Mouse (Mus musculus) MEL (cell line): ENCODE data around the gene Gm20388. TPM values are rescaled to one million over a fixed set of nuclear protein-coding genes. Genes with fewer than 3 reads are reported as not detected.

Experiments
- DNase-seq: peaks from one replicate; pipeline ENCODE4 v3.0.0; 2011; ENCODE audit warnings: low read depth, low spot score
- H3K27ac ChIP-seq: 2 replicates; pipeline ENCODE4 v1.5.1; 2012; ENCODE audit warnings: low read depth, mild to moderate bottlenecking, control low read depth, low read length, moderate library complexity; ENCODE audit not compliant: control insufficient read depth
- H3K27me3 ChIP-seq, 2 experiments: fragments of 150-350 bp in 1 of 2; sonication (generic) in 1 of 2; 2 replicates each; pipeline ENCODE4 v1.6.1; 2012; ENCODE audit warnings: low read length in 2 of 2, mild to moderate bottlenecking in 2 of 2, improper control_type of control experiment in 1 of 2, moderate library complexity in 1 of 2; ENCODE audit not compliant: insufficient read depth in 2 of 2, control insufficient read depth in 1 of 2
- H3K36me3 ChIP-seq, 2 experiments: 2 replicates each; pipeline ENCODE4 v1.6.1; 2012 to 2014; ENCODE audit warnings: low read length in 2 of 2, improper control_type of control experiment in 1 of 2, inconsistent platforms in 1 of 2, mild to moderate bottlenecking in 1 of 2; ENCODE audit not compliant: insufficient read depth in 2 of 2, control insufficient read depth in 1 of 2
- H3K4me1 ChIP-seq, 2 experiments: fragments of 150-350 bp in 1 of 2; sonication (generic) in 1 of 2; 2 replicates each; pipeline ENCODE4 v1.6.1; 2012; ENCODE audit warnings: low read length in 2 of 2, improper control_type of control experiment in 1 of 2, mild to moderate bottlenecking in 1 of 2; ENCODE audit not compliant: insufficient read depth in 2 of 2, control insufficient read depth in 1 of 2
- H3K4me3 ChIP-seq, 2 experiments: fragments of 150-350 bp in 1 of 2; sonication (generic) in 1 of 2; 2 replicates each; pipeline ENCODE4 v1.5.1; 2012; ENCODE audit warnings: low read depth in 2 of 2, low read length in 2 of 2, mild to moderate bottlenecking in 2 of 2, moderate library complexity in 2 of 2, control low read depth in 1 of 2, improper control_type of control experiment in 1 of 2; ENCODE audit not compliant: control insufficient read depth in 1 of 2, insufficient read depth in 1 of 2
- H3K79me2 ChIP-seq: 2 replicates; pipeline ENCODE4 v1.6.1; 2012; ENCODE audit warnings: mild to moderate bottlenecking, low read length, moderate library complexity; ENCODE audit not compliant: control insufficient read depth, poor library complexity, insufficient read depth
- H3K9ac ChIP-seq: 2 replicates; pipeline ENCODE4 v1.6.1; 2012; ENCODE audit warnings: low read depth, mild to moderate bottlenecking, control low read depth, low read length, moderate library complexity; ENCODE audit not compliant: control insufficient read depth, poor library complexity, severe bottlenecking
- H3K9me3 ChIP-seq: fragments of 150-350 bp; sonication (generic); replicated peaks from 2 replicates; pipeline ENCODE4 v1.6.1; 2012; ENCODE audit warnings: mild to moderate bottlenecking, low read length, improper control_type of control experiment, moderate library complexity; ENCODE audit not compliant: insufficient read depth
- BHLHE40 ChIP-seq: IDR thresholded peaks from 2 replicates; pipeline ENCODE4 v1.6.1; 2012; ENCODE audit warnings: low read depth, mild to moderate bottlenecking, inconsistent platforms, low read length, improper control_type of control experiment, borderline replicate concordance
- CHD1 ChIP-seq: IDR thresholded peaks from 2 replicates; pipeline ENCODE4 v1.6.1; 2012; ENCODE audit warnings: low read depth, mild to moderate bottlenecking, inconsistent platforms, low read length, improper control_type of control experiment
- CTCF ChIP-seq, 3 experiments: IDR thresholded peaks in 2 of 3; conservative IDR thresholded peaks in 1 of 3; 2 replicates each; pipeline ENCODE4 v1.5.1; 2011 to 2012; ENCODE audit warnings: low read length in 3 of 3, low read depth in 2 of 3, mild to moderate bottlenecking in 2 of 3, improper control_type of control experiment in 1 of 3, inconsistent platforms in 1 of 3, mixed read lengths in 1 of 3, moderate library complexity in 1 of 3; ENCODE audit not compliant: control insufficient read depth in 1 of 3, insufficient read depth in 1 of 3, poor library complexity in 1 of 3, severe bottlenecking in 1 of 3
- E2F4 ChIP-seq: IDR thresholded peaks from 2 replicates; pipeline ENCODE4 v1.6.1; 2011; ENCODE audit warnings: low read depth, low read length, improper control_type of control experiment, borderline replicate concordance
- ELF1 ChIP-seq: IDR thresholded peaks from 2 replicates; pipeline ENCODE4 v1.6.1; 2014; ENCODE audit warnings: low read depth, mild to moderate bottlenecking, inconsistent platforms, low read length, improper control_type of control experiment, moderate library complexity
- EP300 ChIP-seq, 2 experiments: IDR thresholded peaks; 2 replicates each; pipeline ENCODE4 v1.6.1; 2011; ENCODE audit warnings: improper control_type of control experiment in 2 of 2, low read length in 2 of 2, low read depth in 1 of 2, mild to moderate bottlenecking in 1 of 2
- GABPA ChIP-seq: IDR thresholded peaks from 2 replicates; pipeline ENCODE4 v1.6.1; 2012; ENCODE audit warnings: low read depth, mild to moderate bottlenecking, inconsistent platforms, low read length, improper control_type of control experiment, moderate library complexity
- HCFC1 ChIP-seq: IDR thresholded peaks from 2 replicates; pipeline ENCODE4 v1.6.1; 2012; ENCODE audit warnings: low read depth, mild to moderate bottlenecking, inconsistent platforms, low read length, improper control_type of control experiment, moderate library complexity
- JUND ChIP-seq: IDR thresholded peaks from 2 replicates; pipeline ENCODE4 v1.6.1; 2011; ENCODE audit warnings: low read depth, mild to moderate bottlenecking, improper control_type of control experiment, low read length
- MAFK ChIP-seq: IDR thresholded peaks from 2 replicates; pipeline ENCODE4 v1.6.1; 2011; ENCODE audit warnings: low read depth, mild to moderate bottlenecking, low read length, improper control_type of control experiment, borderline replicate concordance
- MAX ChIP-seq: IDR thresholded peaks from 2 replicates; pipeline ENCODE4 v1.6.1; 2011; ENCODE audit warnings: low read length, improper control_type of control experiment
- MAZ ChIP-seq: IDR thresholded peaks from 2 replicates; pipeline ENCODE4 v1.6.1; 2012; ENCODE audit warnings: low read depth, mild to moderate bottlenecking, inconsistent platforms, low read length, improper control_type of control experiment
- MXI1 ChIP-seq: IDR thresholded peaks from 2 replicates; pipeline ENCODE4 v1.6.1; 2011; ENCODE audit warnings: mild to moderate bottlenecking, low read depth, low read length, improper control_type of control experiment
- NELFE ChIP-seq: IDR thresholded peaks from 2 replicates; pipeline ENCODE4 v1.6.1; 2011; ENCODE audit warnings: low read depth, low read length, improper control_type of control experiment
- NRF1 ChIP-seq: IDR thresholded peaks from 2 replicates; pipeline ENCODE4 v1.6.1; 2014; ENCODE audit warnings: low read depth, mild to moderate bottlenecking, inconsistent platforms, low read length, improper control_type of control experiment, moderate library complexity; ENCODE audit not compliant: poor library complexity, insufficient read depth, severe bottlenecking
- POLR2A ChIP-seq, 2 experiments: IDR thresholded peaks; 2 replicates each; pipeline ENCODE4 v1.6.1; 2011 to 2012; ENCODE audit warnings: low read length in 2 of 2, mild to moderate bottlenecking in 2 of 2, control low read depth in 1 of 2, improper control_type of control experiment in 1 of 2, low read depth in 1 of 2, moderate library complexity in 1 of 2; ENCODE audit not compliant: control insufficient read depth in 1 of 2, insufficient read depth in 1 of 2, poor library complexity in 1 of 2
- POLR2AphosphoS2 ChIP-seq: IDR thresholded peaks from 2 replicates; pipeline ENCODE4 v1.6.1; 2011; ENCODE audit warnings: low read length, improper control_type of control experiment
- POLR2AphosphoS5 ChIP-seq: IDR thresholded peaks from 2 replicates; pipeline ENCODE4 v1.6.1; 2012; ENCODE audit warnings: low read depth, borderline replicate concordance, mild to moderate bottlenecking, inconsistent platforms, low read length, moderate library complexity, mixed read lengths
- RCOR1 ChIP-seq: IDR thresholded peaks from 2 replicates; pipeline ENCODE4 v1.6.1; 2012; ENCODE audit warnings: low read depth, mild to moderate bottlenecking, inconsistent platforms, low read length, improper control_type of control experiment
- SIN3A ChIP-seq: IDR thresholded peaks from 2 replicates; pipeline ENCODE4 v1.6.1; 2012; ENCODE audit warnings: low read length, improper control_type of control experiment, inconsistent platforms
- SMC3 ChIP-seq: IDR thresholded peaks from 2 replicates; pipeline ENCODE4 v1.6.1; 2011; ENCODE audit warnings: low read depth, low read length, improper control_type of control experiment
- TAL1 ChIP-seq: IDR thresholded peaks from 2 replicates; pipeline ENCODE4 v1.6.1; 2012; ENCODE audit warnings: mild to moderate bottlenecking, inconsistent platforms, low read length, moderate library complexity, mixed read lengths
- TBP ChIP-seq: IDR thresholded peaks from 2 replicates; pipeline ENCODE4 v1.8.0; 2011; ENCODE audit warnings: low read depth, low read length, improper control_type of control experiment
- ZC3H11A ChIP-seq: IDR thresholded peaks from 2 replicates; pipeline ENCODE4 v1.6.1; 2012; ENCODE audit warnings: low read depth, mild to moderate bottlenecking, inconsistent platforms, low read length, improper control_type of control experiment
- ZKSCAN1 ChIP-seq: IDR thresholded peaks from 2 replicates; pipeline ENCODE4 v1.6.1; 2012; ENCODE audit warnings: low read depth, mild to moderate bottlenecking, inconsistent platforms, low read length, improper control_type of control experiment, moderate library complexity
- ZNF384 ChIP-seq: IDR thresholded peaks from 2 replicates; pipeline ENCODE4 v1.6.1; 2012; ENCODE audit warnings: low read depth, mild to moderate bottlenecking, inconsistent platforms, low read length, improper control_type of control experiment
- polyA plus RNA-seq, 2 experiments: library from polyadenylated mRNA; stranded (reverse) in 1 of 2; unstranded in 1 of 2; fragments of >175 nt in 1 of 2; fragments of >200 nt in 1 of 2; gene quantifications; 2 replicates each; pipeline versions ENCODE4 v1.2.1 to v1.2.4; 2012; ENCODE audit warnings: low replicate concordance in 2 of 2, low read depth in 1 of 2; ENCODE audit not compliant: insufficient read length in 2 of 2, insufficient read depth in 1 of 2, missing spikeins in 1 of 2
- total RNA-seq: library from RNA; depleted of rRNA; stranded (reverse); fragments of 300-350 nt; gene quantifications from 2 replicates; pipeline ENCODE4 v1.2.3, GENCODE M21; 2012

The Gm20388 gene
- total and polyA plus RNA-seq, 3 experiments, result 11.1 to 17.8 TPM; not detected in 1

DNA sequence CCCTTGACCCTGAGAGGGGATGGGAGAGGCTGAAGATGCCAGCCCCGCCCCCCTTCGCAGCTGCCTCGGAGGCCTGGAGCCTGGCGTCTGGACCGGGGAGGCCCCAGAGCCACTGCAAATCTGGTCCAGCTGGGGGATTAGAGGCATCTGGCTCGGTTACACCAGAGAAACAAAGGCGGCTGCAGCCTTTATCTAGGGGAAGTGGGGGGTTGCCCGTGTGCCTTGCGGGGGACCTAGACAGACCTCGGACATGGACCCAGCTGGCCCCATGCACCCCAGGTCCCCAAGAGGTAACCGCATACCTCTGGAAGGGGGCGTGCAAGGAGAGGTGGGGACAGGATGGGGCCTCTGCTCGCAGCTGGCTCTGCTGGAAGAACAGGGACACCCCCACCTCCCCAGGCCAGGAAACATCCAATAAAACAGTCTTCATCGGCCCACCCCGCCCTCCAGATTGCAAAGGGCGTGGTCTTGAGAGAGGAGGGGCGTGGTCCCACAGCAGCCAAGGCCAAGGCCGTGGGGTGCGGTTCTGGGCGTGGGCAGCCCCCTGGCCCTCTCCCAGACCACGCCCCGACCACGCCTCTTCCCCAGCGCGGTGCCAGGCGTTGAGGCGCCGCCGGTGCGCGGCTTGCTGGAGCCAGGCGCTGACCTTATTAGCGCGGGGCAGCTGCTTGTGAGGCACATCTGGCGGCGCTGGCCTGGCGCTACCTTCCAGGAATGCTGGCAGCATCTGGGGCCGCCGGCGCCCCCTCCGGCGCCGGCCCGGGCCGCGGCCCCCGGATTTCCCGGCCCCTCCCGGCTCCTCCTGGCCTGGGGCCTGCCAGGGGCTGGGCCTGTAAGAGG, 365.6 kb downstream of the Gm20388 start:
- Histone ChIP-seq H3K9ac (peak overlapping the region; percentile 71), H3K27ac (no peak overlapping the region; the same call in 1 of the 2 replicates), H3K27me3 (no peaks in the 10 kb centered on the region), H3K79me2 (no peaks in the 10 kb centered on the region), H3K36me3 (peaks cover 0 to 3% of the 10 kb centered on the region in 2 experiments; a peak in 1 of 4 replicates), H3K4me3 (peak overlapping the region; percentile 58 to 70), H3K4me1 (peaks cover 0 to 9% of the 10 kb centered on the region in 2 experiments; a peak in 2 of 4 replicates), H3K9me3 (no peaks in the 10 kb centered on the region)
- TF ChIP-seq RCOR1 (no peak), MAZ (peak; percentile 56; the same call in 1 of the 2 replicates), ZKSCAN1 (no peak), POLR2AphosphoS5 (no peak), TBP (peak; percentile 18; the same call in 1 of the 2 replicates), NELFE (peak; percentile 56), POLR2A (IDR thresholded peaks at IDR 0.05; ENCODE audit: control insufficient read depth in 1 of 2, insufficient read depth in 1 of 2, low read depth in 1 of 2, low read length in 2 of 2, poor library complexity in 1 of 2) (peak; percentile 55 to 74), NRF1 (no peak), HCFC1 (peak; percentile 3; the same call in 1 of the 2 replicates), ZC3H11A (no peak), BHLHE40 (no peak), GABPA (no peak), SIN3A (no peak), MXI1 (peak; percentile 27; the same call in 1 of the 2 replicates), CTCF (IDR thresholded peaks at IDR 0.05 in 2 of 3, conservative IDR thresholded peaks at IDR 0.05 in 1 of 3; ENCODE audit: control insufficient read depth in 1 of 3, insufficient read depth in 1 of 3, low read depth in 2 of 3, low read length in 3 of 3, poor library complexity in 1 of 3, severe bottlenecking in 1 of 3) (no peak), EP300 (IDR thresholded peaks at IDR 0.05; ENCODE audit: low read depth in 1 of 2, low read length in 2 of 2) (no peak)
- DNase-seq, result peak; percentile 96

DNA sequence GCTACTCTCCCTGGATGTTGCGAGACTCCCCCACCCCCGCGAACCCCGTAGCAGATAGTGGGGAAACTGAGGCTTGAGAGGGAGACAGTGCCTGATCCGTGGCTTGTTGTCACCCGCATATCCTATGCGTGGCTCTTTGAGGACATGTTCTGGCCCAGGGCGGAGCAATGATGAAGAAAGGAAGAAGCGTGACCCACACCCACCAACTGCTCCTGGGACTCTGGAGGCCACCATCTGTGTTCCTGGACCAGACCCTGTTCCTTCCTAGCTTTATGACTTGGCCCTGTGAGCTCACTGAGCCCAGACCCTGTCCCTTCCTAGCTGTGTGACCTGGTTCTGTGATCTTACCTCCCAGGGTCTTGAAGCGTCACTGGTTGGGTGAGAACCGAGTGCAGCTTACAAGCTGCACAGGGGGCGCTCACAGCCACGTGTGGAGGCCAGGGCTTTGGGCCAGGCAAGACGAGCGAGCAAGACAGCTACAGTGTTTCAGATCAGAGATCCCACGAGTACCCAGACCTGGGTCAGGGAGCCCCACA, 366.3 kb downstream of the Gm20388 start:
- Histone ChIP-seq H3K4me1 (peaks cover 0 to 9% of the 10 kb centered on the region in 2 experiments; a peak in 2 of 4 replicates), H3K27me3 (no peaks in the 10 kb centered on the region), H3K9ac (peak overlapping the region; percentile 71), H3K36me3 (peaks cover 0 to 3% of the 10 kb centered on the region in 2 experiments; a peak in 1 of 4 replicates), H3K79me2 (no peaks in the 10 kb centered on the region), H3K9me3 (no peaks in the 10 kb centered on the region), H3K4me3 (peak overlapping the region; percentile 58 to 70), H3K27ac (peak overlapping the region; percentile 36)
- DNase-seq, result peak; percentile 88
- TF ChIP-seq MAX, result peak; percentile 91
- TF ChIP-seq HCFC1, result peak; percentile 41
- TF ChIP-seq SMC3, result 0 out of 2 replicates have a peak, but pooled peaks have one; percentile 26
- TF ChIP-seq E2F4, result no peak
- no peak for TF ChIP-seq MAFK
- TF ChIP-seq TBP, result 0 out of 2 replicates have a peak, but pooled peaks have one; percentile 10
- TF ChIP-seq TAL1, result no peak
- TF ChIP-seq JUND, result no peak
- no peak for TF ChIP-seq POLR2AphosphoS5
- 0 out of 4 replicates have a peak, but pooled peaks of 1 of the 2 experiments have one; percentile 10 for TF ChIP-seq EP300 (IDR thresholded peaks at IDR 0.05; ENCODE audit: low read depth in 1 of 2, low read length in 2 of 2)
- TF ChIP-seq SIN3A, result no peak; the same call in 1 of the 2 replicates
- TF ChIP-seq CHD1, result no peak
- 0 out of 2 replicates have a peak, but pooled peaks have one; percentile 23 for TF ChIP-seq ELF1
- TF ChIP-seq NRF1, result no peak
- no peak for TF ChIP-seq MAZ
- no peak for TF ChIP-seq POLR2AphosphoS2
- TF ChIP-seq MXI1, result peak; percentile 95
- peak in 2 of 3 experiments; percentile 68 to 70; a peak in 5 of 6 replicates for TF ChIP-seq CTCF (IDR thresholded peaks at IDR 0.05 in 2 of 3, conservative IDR thresholded peaks at IDR 0.05 in 1 of 3; ENCODE audit: control insufficient read depth in 1 of 3, insufficient read depth in 1 of 3, low read depth in 2 of 3, low read length in 3 of 3, poor library complexity in 1 of 3, severe bottlenecking in 1 of 3)
- TF ChIP-seq ZKSCAN1, result no peak
- TF ChIP-seq NELFE, result peak; percentile 10
- no peak for TF ChIP-seq ZC3H11A
- TF ChIP-seq GABPA, result no peak
- TF ChIP-seq ZNF384, result no peak
